Mouse (Mus musculus): Measurements from ENCODE around the gene Irak2. TPM values are rescaled to one million over a fixed set of nuclear protein-coding genes. Genes with fewer than 3 reads are reported as not detected.

Gene Irak2
- polyA plus RNA-seq, 1 experiment from 2014 or later, result 7.4 TPM

GRCm38 (mm10) chr6:113691084-113691462 is 52.8 kb downstream of the Irak2 start:
- H3K27ac ChIP-seq (ENCODE audit: low read length), result peak overlapping the region; percentile 86
- WGBS, result 67% methylated on average over 4 of the region's 4 CpGs
- no peak overlapping the region; the same call in 1 of the 2 replicates for H3K9ac ChIP-seq (replicated peaks; ENCODE audit: low read depth, low read length)
- no peak for ATAC-seq (ENCODE audit: insufficient number of reproducible peaks, insufficient read depth, low FRiP score, low read depth)
- H3K4me3 ChIP-seq (ENCODE audit: low read depth, low read length), result no peak overlapping the region; the same call in 1 of the 2 replicates
- peaks cover 12% of the 10 kb centered on the region; the same call in 1 of the 2 replicates for H3K4me1 ChIP-seq (ENCODE audit: control insufficient read depth, insufficient read depth, low read length)
- H3K4me2 ChIP-seq (replicated peaks; ENCODE audit: low read depth, low read length), result peak overlapping the region; percentile 33; the same call in 1 of the 2 replicates
- H3K36me3 ChIP-seq (ENCODE audit: control insufficient read depth, insufficient read depth, low read length), result no peaks in the 10 kb centered on the region; the same call in 1 of the 2 replicates
- no peaks in the 10 kb centered on the region for H3K27me3 ChIP-seq (ENCODE audit: control insufficient read depth, insufficient read depth, low read length)
- no peaks in the 10 kb centered on the region for H3K9me3 ChIP-seq (ENCODE audit: control insufficient read depth, low read depth, low read length)

GRCm38 (mm10) chr6:113692661-113693133 is 54.4 kb downstream of the Irak2 start:
- Histone ChIP-seq H3K27ac (ENCODE audit: low read length) (no peak overlapping the region), H3K27me3 (ENCODE audit: control insufficient read depth, insufficient read depth, low read length) (no peaks in the 10 kb centered on the region), H3K4me3 (ENCODE audit: low read depth, low read length) (no peak overlapping the region), H3K9me3 (ENCODE audit: control insufficient read depth, low read depth, low read length) (no peaks in the 10 kb centered on the region), H3K4me2 (replicated peaks; ENCODE audit: low read depth, low read length) (no peak overlapping the region), H3K4me1 (ENCODE audit: control insufficient read depth, insufficient read depth, low read length) (peaks cover 15% of the 10 kb centered on the region; the same call in 1 of the 2 replicates), H3K9ac (replicated peaks; ENCODE audit: low read depth, low read length) (no peak overlapping the region), H3K36me3 (ENCODE audit: control insufficient read depth, insufficient read depth, low read length) (no peaks in the 10 kb centered on the region; the same call in 1 of the 2 replicates)
- no peak for ATAC-seq (ENCODE audit: insufficient number of reproducible peaks, insufficient read depth, low FRiP score, low read depth)
- WGBS, result 74% methylated on average over 5 of the region's 5 CpGs

- Histone ChIP-seq H3K4me1 (ENCODE audit: control insufficient read depth, insufficient read depth, low read length) (peaks cover 18% of the 10 kb centered on the region; the same call in 1 of the 2 replicates), H3K36me3 (ENCODE audit: control insufficient read depth, insufficient read depth, low read length) (no peaks in the 10 kb centered on the region; the same call in 1 of the 2 replicates), H3K4me3 (ENCODE audit: low read depth, low read length) (no peak overlapping the region), H3K9ac (replicated peaks; ENCODE audit: low read depth, low read length) (no peak overlapping the region), H3K27ac (ENCODE audit: low read length) (no peak overlapping the region), H3K27me3 (ENCODE audit: control insufficient read depth, insufficient read depth, low read length) (no peaks in the 10 kb centered on the region), H3K4me2 (replicated peaks; ENCODE audit: low read depth, low read length) (no peak overlapping the region), H3K9me3 (ENCODE audit: control insufficient read depth, low read depth, low read length) (no peaks in the 10 kb centered on the region)
- no peak for ATAC-seq (ENCODE audit: insufficient number of reproducible peaks, insufficient read depth, low FRiP score, low read depth)
- 84% methylated on average over 5 of the region's 5 CpGs for WGBS
Measured at GRCm38 (mm10) chr6:113693377-113693776, 55.1 kb downstream of the Irak2 start.

- 57% methylated on average over 1 of the region's 1 CpGs for WGBS
- H3K27ac ChIP-seq (ENCODE audit: low read length), result no peak overlapping the region
- H3K36me3 ChIP-seq (ENCODE audit: control insufficient read depth, insufficient read depth, low read length), result peaks cover 7% of the 10 kb centered on the region
- H3K4me3 ChIP-seq (ENCODE audit: low read depth, low read length), result no peak overlapping the region
- H3K4me2 ChIP-seq (replicated peaks; ENCODE audit: low read depth, low read length), result no peak overlapping the region
- no peak overlapping the region for H3K9ac ChIP-seq (replicated peaks; ENCODE audit: low read depth, low read length)
- H3K4me1 ChIP-seq (ENCODE audit: control insufficient read depth, insufficient read depth, low read length), result peaks cover 23% of the 10 kb centered on the region; the same call in 1 of the 2 replicates
- no peaks in the 10 kb centered on the region for H3K27me3 ChIP-seq (ENCODE audit: control insufficient read depth, insufficient read depth, low read length)
- ATAC-seq (ENCODE audit: insufficient number of reproducible peaks, insufficient read depth, low FRiP score, low read depth), result no peak
- no peaks in the 10 kb centered on the region for H3K9me3 ChIP-seq (ENCODE audit: control insufficient read depth, low read depth, low read length)
Measured at GRCm38 (mm10) chr6:113695203-113695602, 56.9 kb downstream of the Irak2 start.

GRCm38 (mm10) chr6:113695766-113696355 is 57.6 kb downstream of the Irak2 start:
- no peak for ATAC-seq (ENCODE audit: insufficient number of reproducible peaks, insufficient read depth, low FRiP score, low read depth)
- H3K4me1 ChIP-seq (ENCODE audit: control insufficient read depth, insufficient read depth, low read length), result peaks cover 17% of the 10 kb centered on the region; the same call in 1 of the 2 replicates
- H3K4me3 ChIP-seq (ENCODE audit: low read depth, low read length), result peak overlapping the region; percentile 95
- peak overlapping the region; percentile 44 for H3K4me2 ChIP-seq (replicated peaks; ENCODE audit: low read depth, low read length)
- H3K27ac ChIP-seq (ENCODE audit: low read length), result peak overlapping the region; percentile 90
- H3K27me3 ChIP-seq (ENCODE audit: control insufficient read depth, insufficient read depth, low read length), result no peaks in the 10 kb centered on the region
- H3K36me3 ChIP-seq (ENCODE audit: control insufficient read depth, insufficient read depth, low read length), result peaks cover 9% of the 10 kb centered on the region
- no peaks in the 10 kb centered on the region for H3K9me3 ChIP-seq (ENCODE audit: control insufficient read depth, low read depth, low read length)
- H3K9ac ChIP-seq (replicated peaks; ENCODE audit: low read depth, low read length), result 0 out of 2 replicates have a peak overlapping the region, but pooled peaks have one; percentile 6
- 54% methylated on average over 4 of the region's 4 CpGs for WGBS

- ATAC-seq (ENCODE audit: insufficient number of reproducible peaks, insufficient read depth, low FRiP score, low read depth), result peak; percentile 98
- H3K27me3 ChIP-seq (ENCODE audit: control insufficient read depth, insufficient read depth, low read length), result no peaks in the 10 kb centered on the region
- peaks cover 17% of the 10 kb centered on the region; the same call in 1 of the 2 replicates for H3K4me1 ChIP-seq (ENCODE audit: control insufficient read depth, insufficient read depth, low read length)
- peak within 1 kb of the TSS; percentile 97 for H3K4me2 ChIP-seq (replicated peaks; ENCODE audit: low read depth, low read length)
- H3K27ac ChIP-seq (ENCODE audit: low read length), result peak within 1 kb of the TSS; percentile 90
- peak within 1 kb of the TSS; percentile 81 for H3K9ac ChIP-seq (replicated peaks; ENCODE audit: low read depth, low read length)
- H3K36me3 ChIP-seq (ENCODE audit: control insufficient read depth, insufficient read depth, low read length), result peaks cover 15% of the 10 kb centered on the region
- under 1% methylated on average over 58 of the region's 58 CpGs for WGBS
- no peaks in the 10 kb centered on the region for H3K9me3 ChIP-seq (ENCODE audit: control insufficient read depth, low read depth, low read length)
- peak within 1 kb of the TSS; percentile 95 for H3K4me3 ChIP-seq (ENCODE audit: low read depth, low read length)
Measured at GRCm38 (mm10) chr6:113696582-113697221, 58.4 kb downstream of the Irak2 start, which contains the start of gene Tatdn2. Tatdn2 (plus strand) TSS chr6:113697050.

- Histone ChIP-seq H3K4me1 (ENCODE audit: control insufficient read depth, insufficient read depth, low read length) (peaks cover 17% of the 10 kb centered on the region; the same call in 1 of the 2 replicates), H3K4me3 (ENCODE audit: low read depth, low read length) (peak overlapping the region; percentile 95), H3K27ac (ENCODE audit: low read length) (peak overlapping the region; percentile 90), H3K9me3 (ENCODE audit: control insufficient read depth, low read depth, low read length) (no peaks in the 10 kb centered on the region), H3K27me3 (ENCODE audit: control insufficient read depth, insufficient read depth, low read length) (no peaks in the 10 kb centered on the region), H3K36me3 (ENCODE audit: control insufficient read depth, insufficient read depth, low read length) (peaks cover 21% of the 10 kb centered on the region), H3K9ac (replicated peaks; ENCODE audit: low read depth, low read length) (peak overlapping the region; percentile 81), H3K4me2 (replicated peaks; ENCODE audit: low read depth, low read length) (peak overlapping the region; percentile 97)
- under 1% methylated on average over 105 of the region's 113 CpGs for WGBS
- no peak; the same call in none of the 2 replicates for ATAC-seq (ENCODE audit: insufficient number of reproducible peaks, insufficient read depth, low FRiP score, low read depth)
Measured at GRCm38 (mm10) chr6:113697222-113698205, 59.2 kb downstream of the Irak2 start.

- 94% methylated on average over 3 of the region's 3 CpGs for WGBS
- Histone ChIP-seq H3K4me2 (replicated peaks; ENCODE audit: low read depth, low read length) (no peak overlapping the region), H3K9me3 (ENCODE audit: control insufficient read depth, low read depth, low read length) (no peaks in the 10 kb centered on the region), H3K4me3 (ENCODE audit: low read depth, low read length) (no peak overlapping the region), H3K9ac (replicated peaks; ENCODE audit: low read depth, low read length) (no peak overlapping the region), H3K27me3 (ENCODE audit: control insufficient read depth, insufficient read depth, low read length) (no peaks in the 10 kb centered on the region), H3K27ac (ENCODE audit: low read length) (no peak overlapping the region), H3K4me1 (ENCODE audit: control insufficient read depth, insufficient read depth, low read length) (no peaks in the 10 kb centered on the region), H3K36me3 (ENCODE audit: control insufficient read depth, insufficient read depth, low read length) (peaks cover 81% of the 10 kb centered on the region)
- ATAC-seq (ENCODE audit: insufficient number of reproducible peaks, insufficient read depth, low FRiP score, low read depth), result no peak
Measured at GRCm38 (mm10) chr6:113712718-113713117, 74.5 kb downstream of the Irak2 start.

Data from stomach, embryonic 14.5 days (tissue).